11 mouse cellular contexts compared by ENCODE assay signal in the genomic region with DNA sequence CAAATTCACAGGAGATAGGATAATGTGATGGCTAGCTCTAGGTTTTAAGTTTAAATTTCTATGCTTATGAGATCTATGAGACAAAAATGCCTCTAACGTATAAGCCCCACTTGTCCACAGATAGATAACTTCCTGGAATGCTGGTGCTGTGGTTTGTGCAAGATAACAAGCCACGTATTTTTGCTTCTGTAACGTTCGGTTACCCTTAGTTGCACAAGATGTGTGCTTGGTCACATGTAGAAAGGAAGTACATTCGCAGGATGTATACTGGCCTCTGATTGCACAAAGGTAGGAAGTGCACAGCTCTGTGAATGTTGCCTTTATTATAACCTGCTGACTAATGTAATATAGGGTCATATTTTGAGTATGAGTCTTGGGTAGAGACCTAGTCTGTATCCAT.
A peak's percentile ranks its signal among the peaks of the same experiment; 100 is the strongest.
DNase-seq lines count a peak whose midpoint lies in the region; ATAC-seq and TF ChIP-seq lines count a peak whose summit lies in the region.
"Had no signal": no experiment of that assay in that cellular context is flagged by ENCODE, and none has a peak within 500 bp of the region (broad histone marks: within the 10 kb centered on the region; RNA-seq: fewer than 3 reads in every experiment).

No protein-coding gene starts in this region.

- no peaks in the 10 kb centered on the region for H3K9me3 ChIP-seq in heart, embryonic 16.5 days (replicated peaks; ENCODE audit: control insufficient read depth, low read length)
- H3K9me3 ChIP-seq in liver, embryonic 14.5 days (ENCODE audit: control insufficient read depth, low read length) = no peaks in the 10 kb centered on the region
- H3K9me3 ChIP-seq in hindbrain, embryonic 10.5 days = no peaks in the 10 kb centered on the region
- H3K9me3 ChIP-seq: embryonic facial prominence, embryonic 10.5 days had no signal

- WGBS in heart, embryonic 16.5 days = 28% methylated on average over 5 of the region's 5 CpGs
- WGBS in liver, embryonic 14.5 days (ENCODE audit: insufficient replicate concordance) = 8% methylated on average over 5 of the region's 5 CpGs
- WGBS in hindbrain, embryonic 10.5 days = 87% methylated on average over 5 of the region's 5 CpGs

- no peak for TF ChIP-seq CTCF in liver, embryonic 14.5 days (IDR thresholded peaks at IDR 0.05; ENCODE audit: low read depth)

- TF ChIP-seq EP300 in liver, embryonic 14.5 days (IDR thresholded peaks at IDR 0.05; ENCODE audit: low read depth) = peak; percentile 59

- no peak overlapping the region for H3K4me3 ChIP-seq in heart, embryonic 16.5 days (ENCODE audit: low read length)
- H3K4me3 ChIP-seq in liver, embryonic 14.5 days (ENCODE audit: insufficient read depth in 1 of 2, low read depth in 2 of 2, low read length in 2 of 2) = no peak overlapping the region
- no peak overlapping the region for H3K4me3 ChIP-seq in hindbrain, embryonic 10.5 days
- H3K4me3 ChIP-seq: embryonic facial prominence, embryonic 10.5 days had no signal

- no peak overlapping the region for H3K4me2 ChIP-seq in heart, embryonic 16.5 days (ENCODE audit: low read depth, low read length)
- H3K4me2 ChIP-seq in liver, embryonic 14.5 days (ENCODE audit: low read depth) = no peak overlapping the region

- H3K36me3 ChIP-seq in heart, embryonic 16.5 days (ENCODE audit: control insufficient read depth, insufficient read depth) = peaks cover 11% of the 10 kb centered on the region; the same call in 1 of the 2 replicates
- no peaks in the 10 kb centered on the region for H3K36me3 ChIP-seq in liver, embryonic 14.5 days (replicated peaks; ENCODE audit: control insufficient read depth, insufficient read depth, low read depth)
- no peaks in the 10 kb centered on the region for H3K36me3 ChIP-seq in hindbrain, embryonic 10.5 days
- H3K36me3 ChIP-seq: embryonic facial prominence, embryonic 10.5 days had no signal

- H3K27ac ChIP-seq in heart, embryonic 16.5 days (ENCODE audit: low read length) = peak overlapping the region; percentile 70
- no peak overlapping the region for H3K27ac ChIP-seq in liver, embryonic 14.5 days
- no peak overlapping the region for H3K27ac ChIP-seq in hindbrain, embryonic 10.5 days
- H3K27ac ChIP-seq: embryonic facial prominence, embryonic 10.5 days had no signal

- DNase-seq in heart, adult 8-10 months (ENCODE audit: low spot score) = no peak
- peak; percentile 17 for DNase-seq in MEL-GATA-1-ER (ENCODE audit: extremely low read depth, low read depth)
- DNase-seq in liver, embryonic 14.5 days (ENCODE audit: low read depth in 3 of 3, low spot score in 3 of 3) = peak; percentile 12 to 38 (median 20)
- peak; percentile 1 for DNase-seq in skeletal muscle tissue, adult 2 months (ENCODE audit: low read depth, low spot score)
- no peak for DNase-seq in hindbrain, embryonic 10.5 days (ENCODE audit: low spot score)
- no peak for DNase-seq in left cerebral cortex, postnatal 36 days (ENCODE audit: low spot score in 2 of 2)
- DNase-seq in cerebellum, adult 18-20 months = no peak
- DNase-seq: cerebellum, adult 9-11 months; kidney, postnatal 4 days had no signal

- intact Hi-C loops in left cerebral cortex, postnatal 36 days (cut with DNase I) = no loop called here

- H3K9ac ChIP-seq in heart, embryonic 16.5 days (ENCODE audit: low read length) = no peak overlapping the region
- no peak overlapping the region for H3K9ac ChIP-seq in liver, embryonic 14.5 days (replicated peaks)

- no peak for ATAC-seq in heart, embryonic 16.5 days (replicated peaks; ENCODE audit: extremely low read depth, insufficient read depth, low FRiP score)
- ATAC-seq in liver, embryonic 14.5 days (ENCODE audit: insufficient read depth) = peak; percentile 82; the same call in 1 of the 2 replicates

- H3K27me3 ChIP-seq in heart, embryonic 16.5 days (ENCODE audit: control insufficient read depth, insufficient read depth, low read length) = no peaks in the 10 kb centered on the region
- H3K27me3 ChIP-seq in liver, embryonic 14.5 days (ENCODE audit: control insufficient read depth, insufficient read depth, low read length) = no peaks in the 10 kb centered on the region
- no peaks in the 10 kb centered on the region for H3K27me3 ChIP-seq in hindbrain, embryonic 10.5 days (ENCODE audit: insufficient read depth, poor library complexity, severe bottlenecking)

- peaks cover 9% of the 10 kb centered on the region for H3K4me1 ChIP-seq in heart, embryonic 16.5 days (ENCODE audit: control insufficient read depth, insufficient read depth, low read length)
- H3K4me1 ChIP-seq in liver, embryonic 14.5 days (replicated peaks; ENCODE audit: control insufficient read depth in 2 of 2, insufficient read depth in 2 of 2, low read length in 1 of 2) = peaks cover 5 to 21% of the 10 kb centered on the region in 2 experiments; a peak in 3 of 4 replicates
- no peaks in the 10 kb centered on the region for H3K4me1 ChIP-seq in hindbrain, embryonic 10.5 days (replicated peaks)

Comparison
In these comparisons a context has a peak if more than half of its experiments do, and no peak if none do; other contexts are left out.
1. DNase-seq: peak in MEL-GATA-1-ER (single experiment), liver, embryonic 14.5 days (3 of 3) and skeletal muscle tissue, adult 2 months (single experiment); none in heart, adult 8-10 months (single experiment), hindbrain, embryonic 10.5 days (single experiment), left cerebral cortex, postnatal 36 days (0 of 2) and cerebellum, adult 18-20 months (0 of 2).